Mouse (Mus musculus): Measurements from ENCODE around the gene Fxr2.

The Fxr2 gene

GRCm38 (mm10) chr11:69657462-69657881 is 24.7 kb downstream of the Fxr2 start:
- DNase-seq (ENCODE audit: low read depth, low spot score) = no peak

- no peak for DNase-seq (ENCODE audit: low read depth, low spot score)
Measured at GRCm38 (mm10) chr11:69661221-69661881, 28.6 kb downstream of the Fxr2 start.

- peak; percentile 97 for DNase-seq (ENCODE audit: low read depth, low spot score)
Measured at GRCm38 (mm10) chr11:69662213-69662966, 29.6 kb downstream of the Fxr2 start, which contains the start of gene Mpdu1. Gene Mpdu1, minus strand, starts transcription at chr11:69662642.

GRCm38 (mm10) chr11:69662967-69663671 is 30.3 kb downstream of the Fxr2 start:
- DNase-seq (ENCODE audit: low read depth, low spot score) = no peak

GRCm38 (mm10) chr11:69663795-69664194 is 31.0 kb downstream of the Fxr2 start:
- no peak for DNase-seq (ENCODE audit: low read depth, low spot score)

GRCm38 (mm10) chr11:69664841-69665240 is 32.1 kb downstream of the Fxr2 start:
- no peak for DNase-seq (ENCODE audit: low read depth, low spot score)

GRCm38 (mm10) chr11:69665457-69665960 is 32.7 kb downstream of the Fxr2 start:
- no peak for DNase-seq (ENCODE audit: low read depth, low spot score)

- peak; percentile 70 for DNase-seq (ENCODE audit: low read depth, low spot score)
Measured at GRCm38 (mm10) chr11:69665961-69666664, 33.3 kb downstream of the Fxr2 start, which contains the start of gene Cd68. Gene Cd68, minus strand, starts transcription at chr11:69666153.

GRCm38 (mm10) chr11:69666665-69667005 is 33.8 kb downstream of the Fxr2 start:
- DNase-seq (ENCODE audit: low read depth, low spot score) = no peak

- DNase-seq (ENCODE audit: low read depth, low spot score) = peak; percentile 98
Measured at GRCm38 (mm10) chr11:69670786-69671725, 38.3 kb downstream of the Fxr2 start.

GRCm38 (mm10) chr11:69671726-69672124 is 38.9 kb downstream of the Fxr2 start:
- no peak for DNase-seq (ENCODE audit: low read depth, low spot score)

- peak; percentile 100 for DNase-seq (ENCODE audit: low read depth, low spot score)
Measured at GRCm38 (mm10) chr11:69672211-69672706, 39.5 kb downstream of the Fxr2 start, which contains the start of gene Eif4a1. Gene Eif4a1, minus strand, starts transcription at chr11:69672423.

GRCm38 (mm10) chr11:69679144-69679543 is 46.4 kb downstream of the Fxr2 start:
- no peak for DNase-seq (ENCODE audit: low read depth, low spot score)

- DNase-seq (ENCODE audit: low read depth, low spot score) = no peak
Measured at GRCm38 (mm10) chr11:69680136-69680855, 47.5 kb downstream of the Fxr2 start.

GRCm38 (mm10) chr11:69681314-69682208 is 48.8 kb downstream of the Fxr2 start, which contains the start of gene Senp3:
Gene Senp3, minus strand, starts transcription at chr11:69682084.
- DNase-seq (ENCODE audit: low read depth, low spot score) = peak; percentile 100

GRCm38 (mm10) chr11:69682209-69682839 is 49.5 kb downstream of the Fxr2 start:
- no peak for DNase-seq (ENCODE audit: low read depth, low spot score)

GRCm38 (mm10) chr11:69682840-69683533 is 50.2 kb downstream of the Fxr2 start:
- DNase-seq (ENCODE audit: low read depth, low spot score) = peak; percentile 93
